Mouse (Mus musculus): ENCODE measurements around the gene Zbtb43.

Zbtb43 gene

DNA sequence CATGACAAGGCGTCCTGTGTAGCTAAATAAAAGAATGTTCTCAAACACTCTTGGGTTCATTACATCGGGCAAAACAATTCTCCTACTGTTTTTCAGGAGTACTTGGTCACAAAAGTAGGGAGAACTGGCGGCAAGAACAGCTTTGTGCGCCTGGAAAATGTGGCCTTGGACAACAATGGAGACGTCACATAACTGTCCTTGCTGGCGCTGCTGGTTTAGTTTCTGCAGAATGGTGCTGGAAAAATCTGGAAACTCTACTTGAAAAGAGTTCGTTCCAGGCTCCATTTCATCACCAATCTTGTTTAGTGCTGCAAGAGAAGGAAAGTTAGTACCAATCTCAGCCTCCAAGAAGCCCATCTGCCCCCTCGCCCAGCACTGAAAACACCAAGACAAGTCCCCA, 13.5 kb downstream of the Zbtb43 start:
- no peak for DNase-seq (ENCODE audit: low spot score in 2 of 2)

DNA sequence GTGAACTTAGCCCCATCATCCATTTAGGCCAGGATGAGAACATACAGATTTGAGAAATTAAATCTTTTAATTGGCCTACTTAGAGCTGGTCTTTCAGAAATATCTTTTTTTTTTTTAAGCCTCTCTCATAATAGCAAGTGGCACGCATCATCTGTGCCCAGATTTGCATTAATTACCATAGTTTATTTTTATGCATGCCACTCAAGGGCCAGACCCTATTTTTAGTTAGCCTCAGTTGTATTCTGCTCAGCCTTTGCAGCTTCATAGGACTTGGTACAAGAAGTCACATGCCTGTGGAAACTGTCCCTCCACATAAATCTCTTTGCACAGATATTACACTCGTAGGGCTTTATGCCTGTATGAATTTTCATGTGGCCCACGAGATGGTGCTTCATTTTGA, 14.9 kb downstream of the Zbtb43 start:
- DNase-seq (ENCODE audit: low spot score in 2 of 2): no peak

DNA sequence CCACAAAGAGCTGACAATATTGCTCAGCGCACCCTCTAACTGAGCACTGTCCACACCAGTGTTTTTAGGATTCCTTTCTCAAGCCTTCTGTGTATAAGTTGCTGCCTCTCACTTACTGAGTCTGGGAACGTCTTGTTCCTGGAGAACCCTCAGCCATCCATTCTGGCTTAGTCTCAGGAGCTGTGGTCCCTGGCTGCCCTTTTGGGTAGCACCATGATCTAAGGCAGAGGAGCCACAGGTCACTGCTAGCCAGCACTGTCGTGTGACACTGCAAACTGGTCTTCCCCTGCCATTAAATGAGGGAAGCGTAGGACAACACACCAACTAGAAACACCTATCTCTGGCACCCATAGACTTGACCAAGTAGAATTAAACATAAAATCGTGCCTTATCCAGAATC, 15.6 kb downstream of the Zbtb43 start:
- DNase-seq (ENCODE audit: low spot score in 2 of 2): no peak

DNA sequence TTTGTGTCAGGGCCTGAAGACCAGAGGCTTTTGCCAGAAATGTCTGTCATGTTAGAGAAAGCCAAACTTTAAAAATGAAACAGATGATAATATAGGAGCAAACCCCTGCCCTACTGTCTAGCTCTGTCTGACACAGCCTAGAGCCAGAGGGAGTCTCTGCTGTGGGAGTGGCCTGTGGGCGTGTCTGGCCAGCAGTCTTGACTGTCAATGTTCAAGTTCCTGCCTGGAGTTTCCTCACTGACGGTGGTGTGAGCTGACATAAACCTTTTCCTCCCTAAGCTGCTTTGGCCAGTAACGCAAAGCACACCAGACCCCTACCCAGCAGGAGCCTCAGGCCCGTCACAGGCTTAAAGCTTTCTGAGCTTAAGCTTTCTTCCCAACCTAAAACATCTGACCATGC, 16.2 kb downstream of the Zbtb43 start:
- DNase-seq (ENCODE audit: low spot score in 2 of 2): no peak

DNA sequence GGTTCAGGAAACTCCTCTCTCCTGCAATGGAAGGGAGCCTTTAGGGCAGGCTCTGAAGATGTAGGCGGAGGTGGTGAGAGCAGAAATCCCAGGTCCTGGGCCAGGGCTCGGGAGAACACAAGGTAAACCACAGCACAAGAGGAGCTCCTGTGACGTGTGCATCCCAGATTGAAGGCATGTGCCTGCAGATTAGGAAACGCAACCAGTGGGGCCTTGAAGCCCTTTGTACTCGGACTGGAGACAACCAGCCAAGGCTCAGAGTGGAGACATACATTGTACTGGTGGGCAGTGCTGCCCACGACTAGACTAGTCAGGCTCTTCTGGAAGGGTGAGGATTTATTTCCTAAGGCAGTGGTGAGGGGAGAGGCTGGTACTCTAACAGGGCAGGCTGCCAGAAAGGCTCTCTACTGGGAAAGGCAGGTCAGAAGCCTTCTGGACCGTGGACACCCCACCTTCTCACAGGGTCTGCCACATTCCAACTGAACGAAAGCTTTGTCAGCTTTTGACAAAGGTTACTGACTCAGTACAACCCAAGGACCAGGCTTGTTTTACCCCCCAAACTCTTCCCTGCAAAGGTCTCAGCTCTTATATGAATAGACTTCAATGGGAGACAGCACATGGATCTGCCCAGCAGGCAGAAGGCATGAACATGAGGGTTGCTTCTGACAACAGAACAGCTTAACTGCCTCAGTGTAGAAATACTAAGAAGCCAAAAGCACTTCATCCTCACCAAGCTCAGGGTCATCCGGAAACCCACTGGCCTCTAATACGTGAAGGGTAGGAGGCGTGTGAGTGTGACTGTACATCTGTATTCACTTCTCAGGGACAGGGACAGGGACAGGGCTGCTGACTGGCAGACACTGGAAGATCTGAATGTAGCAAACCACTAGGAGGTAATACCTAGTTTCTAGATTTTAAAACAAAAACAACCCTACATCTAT, 17.1 kb downstream of the Zbtb43 start:
- DNase-seq (ENCODE audit: low spot score in 2 of 2): no peak

DNA sequence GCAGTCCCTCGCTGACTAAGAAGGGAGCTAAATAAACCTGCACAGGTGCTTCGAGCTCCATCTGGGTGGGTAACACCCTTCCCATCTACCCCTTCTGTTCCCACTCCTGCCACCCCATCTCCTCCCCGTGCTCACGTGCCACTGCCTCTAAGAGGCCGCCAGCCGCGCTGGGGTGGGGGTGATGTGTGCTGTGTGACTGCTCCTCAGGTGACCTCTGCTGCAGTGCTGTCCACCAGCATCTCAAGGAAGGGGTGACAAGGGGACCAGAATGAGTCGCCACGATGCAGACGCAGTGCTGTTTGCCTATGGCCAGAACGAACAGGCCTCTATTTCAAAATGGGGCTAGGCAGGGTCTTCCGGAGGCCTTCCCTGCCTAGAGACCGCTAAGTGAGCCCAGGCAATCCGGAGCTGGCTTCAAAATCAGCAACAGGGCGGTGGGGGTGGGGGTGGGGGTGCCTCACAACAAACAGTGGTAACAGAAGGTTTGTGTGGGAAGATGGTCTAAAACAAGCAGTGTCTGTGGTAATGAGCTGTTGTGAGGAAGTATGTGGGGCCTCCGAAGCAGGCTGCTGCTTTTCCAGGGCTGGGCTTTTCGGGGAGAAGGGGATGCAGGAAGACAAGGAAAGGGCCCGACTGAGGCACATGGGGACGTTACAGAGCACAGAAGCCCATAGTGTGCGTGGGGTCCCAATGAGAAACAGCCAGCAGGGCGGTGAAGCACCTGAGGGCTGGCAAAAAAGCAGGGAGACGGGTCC, 19.1 kb downstream of the Zbtb43 start:
- DNase-seq (ENCODE audit: low spot score in 2 of 2): no peak

DNA sequence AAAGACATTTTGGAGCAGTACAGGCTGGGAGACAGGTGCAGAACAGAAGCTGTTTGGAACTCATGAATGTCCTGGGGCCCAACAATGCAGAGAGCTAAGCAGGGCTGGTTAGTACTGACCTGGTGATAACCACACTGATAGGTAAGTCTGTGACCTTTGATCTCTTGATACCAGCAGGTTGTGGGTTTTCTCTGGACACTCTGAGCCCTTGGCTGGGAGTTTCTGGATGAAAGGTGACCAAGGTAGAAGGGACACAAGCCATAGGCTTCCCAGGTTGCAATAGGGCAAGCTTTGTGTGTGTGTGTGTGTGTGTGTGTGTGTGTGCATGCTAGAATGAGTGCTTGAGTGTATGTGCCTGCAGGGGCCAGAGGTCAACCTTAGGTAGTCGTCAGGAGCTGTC, 21.6 kb downstream of the Zbtb43 start:
- DNase-seq (ENCODE audit: low spot score in 2 of 2): no peak

DNA sequence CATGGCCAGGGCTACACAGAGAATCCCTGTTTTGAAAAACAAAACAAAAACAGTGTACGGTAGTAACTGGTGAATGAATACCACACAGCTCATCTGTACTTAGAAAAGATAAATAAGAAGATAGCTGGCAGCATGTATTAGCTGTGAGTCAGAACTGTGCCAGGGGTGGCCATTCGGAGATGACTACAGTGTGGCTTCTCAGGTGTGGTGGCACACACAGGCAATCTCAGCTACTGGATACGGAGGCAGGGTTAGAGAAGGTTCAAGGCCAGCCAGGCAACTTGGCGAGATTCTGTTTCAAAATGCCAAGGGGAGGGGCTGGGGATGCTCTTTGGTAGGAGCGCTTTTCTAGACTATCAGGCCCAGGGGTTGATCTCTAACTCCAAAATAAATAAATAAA, 22.6 kb downstream of the Zbtb43 start:
- no peak for DNase-seq (ENCODE audit: low spot score in 2 of 2)

DNA sequence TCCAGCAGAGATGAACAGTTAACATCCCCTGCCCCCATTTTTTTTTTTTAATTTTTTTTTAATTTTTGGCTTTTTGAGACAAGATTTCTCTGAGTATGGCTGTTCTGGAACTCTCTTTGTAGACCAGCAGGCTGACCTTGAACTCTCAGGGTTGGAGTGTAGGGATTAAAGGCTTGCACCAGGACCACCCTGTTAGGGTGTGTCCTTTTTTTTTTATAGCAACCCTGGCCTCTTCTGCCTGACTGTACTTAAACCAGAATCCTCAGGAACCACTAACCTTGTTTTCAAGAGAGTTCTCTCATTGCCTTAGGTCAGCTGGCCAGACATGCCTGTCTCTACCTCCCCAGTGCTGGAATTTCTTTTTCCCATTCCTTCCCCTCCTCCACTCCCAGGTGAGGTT, 23.5 kb downstream of the Zbtb43 start:
- DNase-seq (ENCODE audit: low spot score in 2 of 2): no peak

DNA sequence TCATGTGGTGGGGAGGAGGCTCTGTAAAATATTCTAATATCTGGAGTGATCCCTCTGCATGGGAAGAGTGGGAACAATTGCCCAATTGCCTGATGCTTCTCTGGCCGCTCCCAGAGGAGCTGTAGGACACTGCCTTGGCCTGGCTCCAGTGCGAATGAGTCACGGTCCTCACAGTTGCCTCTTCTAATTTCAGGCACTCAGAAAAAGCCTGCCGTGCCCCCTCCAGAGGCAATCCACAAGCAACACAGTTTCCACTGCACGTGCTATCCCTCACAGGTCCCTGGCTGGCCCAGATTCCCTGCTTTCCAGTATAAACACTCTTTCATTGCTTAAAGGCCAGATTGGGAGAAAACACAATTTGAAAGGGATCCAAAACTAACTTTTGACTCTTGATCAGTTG, 24.0 kb downstream of the Zbtb43 start:
- DNase-seq (ENCODE audit: low spot score in 2 of 2): peak; percentile 80 to 89

DNA sequence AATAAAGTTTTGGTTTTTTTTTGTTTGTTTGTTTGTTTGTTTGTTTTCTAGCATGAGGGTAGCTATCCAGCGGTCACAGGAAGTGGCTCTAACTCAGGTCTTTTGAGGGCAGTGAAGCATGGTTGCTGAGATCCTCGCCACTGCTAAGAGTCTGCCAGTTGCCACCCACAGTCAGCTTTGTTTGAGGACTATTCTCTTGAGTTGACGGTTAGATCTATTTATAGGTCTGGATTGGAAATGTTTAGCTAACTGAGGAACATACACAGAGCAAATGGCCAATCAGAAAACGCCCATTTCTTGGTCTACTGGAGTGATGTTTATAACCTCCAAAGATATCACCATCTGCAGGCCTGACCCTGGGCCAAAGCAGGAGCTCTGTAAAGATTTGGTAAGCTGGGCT, 25.7 kb downstream of the Zbtb43 start:
- no peak for DNase-seq (ENCODE audit: low spot score in 2 of 2)

DNA sequence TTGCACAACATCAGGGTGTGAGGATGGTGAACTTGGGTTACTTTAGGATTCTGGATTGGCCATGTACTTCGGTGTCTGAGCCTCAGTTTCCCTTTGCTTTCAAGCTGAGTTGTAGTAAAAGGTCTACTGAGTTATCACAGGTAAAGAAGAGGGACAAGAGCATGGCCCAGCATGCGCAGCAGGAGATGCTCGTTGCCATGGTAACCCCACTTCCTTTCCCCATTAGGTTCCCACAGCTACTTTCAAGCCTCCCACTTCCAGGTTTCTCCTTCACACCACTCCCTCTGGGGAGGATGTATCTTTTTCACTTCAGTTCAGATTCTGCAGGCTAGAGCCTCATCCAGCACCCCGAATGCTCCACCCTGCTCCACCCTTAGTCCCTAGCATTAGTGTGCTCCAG, 27.5 kb downstream of the Zbtb43 start:
- DNase-seq (ENCODE audit: low spot score in 2 of 2): no peak

DNA sequence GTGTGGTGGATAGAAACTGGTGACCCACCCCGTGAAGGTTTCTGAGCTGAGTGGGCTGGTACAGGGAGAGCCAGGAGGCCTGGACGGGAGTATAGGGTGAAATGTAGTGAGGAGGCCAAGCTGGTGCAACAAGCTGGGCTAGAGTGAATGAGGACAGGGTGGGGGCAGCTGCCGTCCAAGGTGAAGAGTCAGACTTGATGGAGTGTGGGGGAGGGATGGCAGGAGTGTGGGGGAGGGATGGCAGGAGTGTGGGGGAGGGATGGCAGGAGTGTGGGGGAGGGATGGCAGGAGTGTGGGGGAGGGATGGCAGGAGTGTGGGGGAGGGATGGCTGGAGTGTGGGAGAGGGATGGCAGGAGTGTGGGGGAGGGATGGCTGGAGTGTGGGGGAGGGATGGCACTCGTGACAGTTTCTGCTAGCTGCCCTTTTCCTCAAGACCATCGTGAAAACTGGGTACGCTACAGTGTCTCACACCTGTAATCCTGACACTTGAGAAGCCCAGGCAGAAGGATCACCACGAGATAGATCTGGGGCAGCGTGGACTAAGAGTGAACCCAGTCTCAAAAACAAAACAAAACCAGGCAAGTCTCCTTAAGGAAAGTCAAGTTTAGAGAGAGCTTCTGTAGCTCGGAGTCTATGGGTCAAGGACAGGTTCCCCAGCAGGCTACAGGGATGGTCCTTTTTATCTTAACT, 28.2 kb downstream of the Zbtb43 start:
- no peak for DNase-seq (ENCODE audit: low spot score in 2 of 2)

DNA sequence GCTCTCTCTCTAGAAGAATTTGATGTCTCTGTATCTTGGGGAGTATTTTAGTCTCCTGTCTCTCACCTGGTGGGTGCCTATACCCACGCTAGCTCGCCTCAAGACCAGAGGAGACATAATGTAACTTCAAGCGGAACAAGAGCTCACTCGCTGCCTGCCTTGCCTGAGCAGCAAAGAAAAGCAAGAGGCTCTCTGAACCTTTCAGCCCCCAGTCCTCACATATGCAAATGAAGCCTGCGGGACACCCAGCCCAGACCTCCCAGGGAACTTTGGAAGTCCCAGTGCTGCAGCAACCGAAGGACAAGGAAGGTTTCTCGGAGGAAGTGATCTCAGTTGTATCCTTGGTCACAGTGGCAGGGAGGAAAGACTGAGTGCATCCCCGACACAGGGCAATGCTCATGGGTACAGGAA, 28.9 kb downstream of the Zbtb43 start:
- no peak for DNase-seq (ENCODE audit: low spot score in 2 of 2)

DNA sequence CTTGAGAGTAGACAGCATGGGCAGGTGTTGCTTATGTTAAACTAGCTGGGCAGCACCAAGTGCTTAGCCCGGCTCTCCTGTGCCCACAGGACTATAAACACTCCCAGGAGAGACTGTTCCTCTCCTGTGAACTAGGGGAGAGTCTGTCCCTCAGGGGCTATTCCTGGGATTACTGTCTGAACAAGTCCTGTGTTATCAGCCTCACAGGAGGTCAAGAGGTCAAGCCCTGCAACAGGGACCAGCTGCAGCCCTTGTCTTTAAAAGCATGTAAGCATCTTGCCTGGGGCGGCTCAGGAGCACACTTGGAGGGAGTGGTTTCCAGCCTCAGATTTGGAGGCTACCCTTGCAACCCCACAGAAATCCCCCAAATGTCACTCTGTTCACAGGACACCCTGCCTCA, 30.0 kb downstream of the Zbtb43 start:
- no peak for DNase-seq (ENCODE audit: low spot score in 2 of 2)

DNA sequence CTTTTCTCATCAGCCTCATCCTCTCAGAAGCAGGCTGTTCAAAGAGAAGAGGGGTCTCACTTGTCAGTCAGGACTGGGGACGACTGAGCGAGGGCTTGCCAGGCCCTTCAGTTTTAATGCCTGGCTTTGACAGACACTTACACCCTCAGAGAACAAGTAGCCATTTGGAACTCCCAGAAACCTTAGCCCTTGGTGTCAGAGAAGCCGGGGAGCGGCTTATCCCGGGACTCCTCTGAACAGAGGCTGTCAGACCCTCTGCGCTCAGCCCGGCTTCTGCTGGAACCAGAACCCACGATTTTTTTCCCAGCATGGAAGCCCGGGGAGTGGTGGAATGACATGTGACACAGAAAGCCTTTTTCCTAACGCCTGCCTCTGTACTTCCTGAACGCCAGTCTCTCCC, 31.2 kb downstream of the Zbtb43 start:
- DNase-seq (ENCODE audit: low spot score in 2 of 2): no peak

DNA sequence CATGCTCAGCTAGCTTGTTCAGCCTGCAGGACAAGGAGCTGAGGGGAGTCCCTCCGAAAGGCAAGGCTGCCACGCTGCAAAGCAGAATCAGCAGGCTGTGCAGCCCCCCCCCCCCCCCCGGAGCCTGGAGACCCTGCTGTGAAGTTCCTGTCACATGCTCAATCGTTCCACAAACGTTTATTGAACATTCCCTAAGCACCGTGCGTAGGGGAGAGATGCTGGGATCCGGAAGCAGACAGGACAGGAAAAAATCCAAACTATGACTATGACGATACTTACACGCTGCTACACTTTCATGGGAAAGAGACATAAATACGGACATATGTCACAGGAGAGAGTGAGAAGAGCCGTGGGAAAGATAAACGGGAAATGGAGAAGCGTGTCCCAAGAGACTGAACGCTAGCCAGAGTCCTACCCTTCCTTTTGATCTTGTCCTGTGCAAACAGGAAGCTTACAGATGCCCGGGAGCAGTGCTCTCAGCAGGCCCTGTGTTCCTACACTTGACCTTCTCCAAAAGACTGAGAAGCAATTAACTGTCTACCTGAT, 32.3 kb downstream of the Zbtb43 start:
- no peak for DNase-seq (ENCODE audit: low spot score in 2 of 2)

DNA sequence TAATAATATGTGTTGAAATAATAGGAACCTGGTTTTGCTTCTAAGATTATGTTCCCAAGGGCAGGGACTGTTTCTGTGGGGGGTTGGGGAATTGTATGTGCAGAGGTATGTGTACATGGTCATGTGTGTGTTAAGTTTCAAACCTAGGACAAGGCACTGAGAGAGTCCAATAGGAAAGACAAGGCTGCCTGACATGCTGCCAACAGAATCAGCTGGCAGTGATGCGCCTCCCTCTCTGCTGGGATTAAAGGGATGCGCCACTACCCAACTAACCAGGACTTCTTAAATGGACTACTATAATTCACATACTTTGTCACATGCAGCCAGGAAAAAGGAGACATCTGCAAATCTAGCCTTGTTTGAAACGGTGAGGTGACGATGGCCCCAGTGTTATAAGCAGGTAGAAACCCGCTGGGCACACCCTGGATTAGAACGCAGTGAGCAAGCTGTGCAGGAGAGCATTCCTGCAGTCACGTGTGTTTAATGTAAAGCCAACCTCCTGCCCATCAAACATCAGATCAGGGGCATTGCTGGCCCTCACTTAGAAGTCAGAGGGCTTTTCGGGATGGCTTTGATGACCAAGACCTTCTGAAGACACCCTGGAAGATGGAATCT, 33.2 kb downstream of the Zbtb43 start:
- no peak for DNase-seq (ENCODE audit: low spot score in 2 of 2)

DNA sequence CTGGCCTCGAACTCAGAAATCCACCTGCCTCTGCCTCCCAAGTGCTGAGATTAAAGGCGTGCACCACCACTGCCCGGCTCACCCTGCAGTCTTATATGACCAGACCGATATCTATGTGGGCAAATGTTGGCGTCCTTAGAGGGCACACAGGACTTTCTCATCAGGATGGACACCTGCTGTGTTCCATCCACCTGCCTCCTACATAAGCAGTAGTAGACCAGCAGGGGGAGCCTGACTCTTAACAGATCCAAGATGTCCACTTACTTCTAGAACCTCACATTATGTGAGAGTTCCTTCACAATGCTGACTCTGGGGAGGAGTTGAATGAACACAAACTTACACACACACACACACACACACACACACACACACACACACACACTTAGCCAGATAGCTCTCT, 35.5 kb downstream of the Zbtb43 start:
- no peak for DNase-seq (ENCODE audit: low spot score in 2 of 2)

DNA sequence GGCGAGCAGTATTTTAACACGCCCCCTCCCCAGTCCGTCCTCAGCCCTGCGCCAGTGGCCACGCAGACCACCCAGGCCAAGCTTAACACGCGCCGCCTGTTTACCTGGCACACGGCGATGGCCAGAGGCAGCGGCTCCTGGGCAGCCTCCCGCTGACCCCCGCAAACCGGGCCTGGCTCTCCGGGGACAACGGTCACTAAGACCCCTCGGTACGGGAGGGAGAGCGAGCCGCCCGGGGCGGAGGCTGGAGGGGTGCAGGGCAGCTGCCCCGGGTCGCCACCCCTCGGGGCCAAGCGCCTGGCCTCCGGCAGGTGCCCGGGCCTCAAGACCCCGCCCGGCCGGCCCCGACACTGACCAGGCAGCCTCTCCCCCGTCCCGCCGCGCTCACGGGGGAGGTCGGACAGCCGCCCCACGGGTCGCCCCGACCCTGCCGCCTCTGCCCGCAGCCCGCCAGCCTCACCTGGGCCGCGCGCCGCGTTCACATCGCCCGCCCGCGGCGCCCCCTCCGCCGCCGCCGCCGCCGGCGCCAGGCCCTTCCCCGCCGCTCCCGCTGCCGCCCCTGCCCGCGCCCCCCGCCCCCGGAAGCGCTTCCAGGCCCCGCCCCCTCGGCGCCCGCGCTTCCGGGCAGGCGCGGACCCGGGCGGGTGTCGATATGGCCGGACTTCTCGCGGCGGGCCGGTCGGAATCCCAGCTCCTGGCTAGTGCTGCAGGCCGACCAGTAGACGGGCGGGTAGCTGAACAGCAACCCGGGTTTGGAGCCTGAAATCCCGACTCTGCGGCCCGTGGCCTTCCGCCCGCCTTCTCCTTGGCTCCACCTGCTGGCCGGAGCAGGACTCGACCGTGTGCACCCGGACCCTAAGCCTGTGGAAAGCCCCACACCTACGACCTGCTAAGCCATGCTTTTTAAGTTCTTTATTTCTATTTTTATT, 37.3 kb downstream of the Zbtb43 start, which contains the start of gene Zbtb34:
Gene Zbtb34, minus strand, starts transcription at position 554 of the 929 bp plus-strand sequence.
- peak; percentile 61 to 69 for DNase-seq (ENCODE audit: low spot score in 2 of 2)
